25 mouse cellular contexts compared by ENCODE assay signal in the genomic region with DNA sequence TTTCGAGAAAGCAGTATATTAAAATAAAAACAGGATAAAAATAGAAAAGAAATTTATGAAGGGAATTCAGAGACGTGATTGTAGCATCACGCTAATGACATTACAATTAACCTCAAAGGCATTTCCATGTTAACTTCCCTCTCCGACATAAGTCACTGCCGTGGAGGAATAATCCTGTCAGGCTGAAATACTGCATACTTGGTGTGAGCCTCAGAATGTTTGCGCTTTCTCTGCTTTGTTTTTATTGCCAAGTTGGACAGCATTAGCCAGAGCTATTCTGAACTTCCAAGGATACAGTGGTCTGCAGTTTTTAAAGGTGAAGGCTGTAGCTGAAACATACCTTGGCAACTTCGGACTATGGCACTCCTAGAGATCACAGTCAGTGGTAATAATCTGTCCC.
A peak's percentile ranks its signal among the peaks of the same experiment; 100 is the strongest.
DNase-seq lines count a peak whose midpoint lies in the region; ATAC-seq and TF ChIP-seq lines count a peak whose summit lies in the region.
"Had no signal": no experiment of that assay in that cellular context is flagged by ENCODE, and none has a peak within 500 bp of the region (broad histone marks: within the 10 kb centered on the region; RNA-seq: fewer than 3 reads in every experiment).

No protein-coding gene starts in this region.

- no peak overlapping the region for H3K27ac ChIP-seq in kidney, postnatal 0 days
- peak overlapping the region; percentile 70; the same call in 1 of the 2 replicates for H3K27ac ChIP-seq in limb, embryonic 10.5 days
- H3K27ac ChIP-seq: forebrain, embryonic 15.5 days; hindbrain, embryonic 10.5 days; intestine, embryonic 15.5 days; limb, embryonic 15.5 days; liver, embryonic 15.5 days; macrophage; midbrain, embryonic 15.5 days; neural tube, embryonic 13.5 days had no signal

- DNase-seq in heart, adult 11 months: peak; percentile 34
- no peak for DNase-seq in heart, postnatal 4 days
- peak; percentile 89 for DNase-seq in kidney, postnatal 0 days (ENCODE audit: low spot score)
- no peak for DNase-seq in kidney, adult 18-20 months
- no peak for DNase-seq in limb, embryonic 10.5 days (ENCODE audit: low spot score)
- DNase-seq in liver: no peak
- DNase-seq: B cell, adult 2 months; cerebellum, adult 9-10 months; retina, postnatal 1 day; right cerebral cortex, postnatal 25 days; spleen, adult 18-20 months; thymus, postnatal 14 days had no signal

- peaks cover 9% of the 10 kb centered on the region; the same call in 1 of the 2 replicates for H3K4me1 ChIP-seq in kidney, postnatal 0 days (replicated peaks; ENCODE audit: insufficient read depth, low read length)
- H3K4me1 ChIP-seq in limb, embryonic 10.5 days: peaks cover 39% of the 10 kb centered on the region
- H3K4me1 ChIP-seq: forebrain, embryonic 15.5 days; hindbrain, embryonic 10.5 days; intestine, embryonic 15.5 days; liver, embryonic 15.5 days; midbrain, embryonic 15.5 days; neural tube, embryonic 13.5 days had no signal

- H3K36me3 ChIP-seq in kidney, postnatal 0 days (ENCODE audit: insufficient read depth, low read length): no peaks in the 10 kb centered on the region
- H3K36me3 ChIP-seq in limb, embryonic 10.5 days: no peaks in the 10 kb centered on the region
- H3K36me3 ChIP-seq in myocyte (ENCODE audit: control insufficient read depth, insufficient read depth): no peaks in the 10 kb centered on the region
- H3K36me3 ChIP-seq: forebrain, embryonic 15.5 days; G1E; hindbrain, embryonic 10.5 days; intestine, embryonic 15.5 days; limb, embryonic 15.5 days; liver, embryonic 15.5 days; midbrain, embryonic 15.5 days; neural tube, embryonic 13.5 days had no signal

- no peak overlapping the region for H3ac ChIP-seq in myocyte (ENCODE audit: control insufficient read depth, insufficient read length)

- no peak for TF ChIP-seq POLR2A in myocyte (IDR thresholded peaks at IDR 0.05; ENCODE audit: insufficient read length, low read depth)

- no peak for ATAC-seq in kidney, postnatal 0 days (replicated peaks; ENCODE audit: low FRiP score, low read depth)
- ATAC-seq: forebrain, embryonic 15.5 days; hindbrain, embryonic 16.5 days; intestine, embryonic 15.5 days; midbrain, embryonic 15.5 days; Patski had no signal

- H3K27me3 ChIP-seq in kidney, postnatal 0 days (ENCODE audit: insufficient read depth, low read length): no peaks in the 10 kb centered on the region
- no peaks in the 10 kb centered on the region for H3K27me3 ChIP-seq in limb, embryonic 10.5 days (ENCODE audit: low read depth, poor library complexity, severe bottlenecking)
- no peaks in the 10 kb centered on the region for H3K27me3 ChIP-seq in myocyte (ENCODE audit: control insufficient read depth, insufficient read depth, insufficient read length)
- H3K27me3 ChIP-seq: CH12.LX; forebrain, embryonic 15.5 days; intestine, embryonic 15.5 days; limb, embryonic 15.5 days; liver, embryonic 15.5 days; midbrain, embryonic 15.5 days; neural tube, embryonic 13.5 days had no signal

- TF ChIP-seq CTCF in kidney, postnatal 0 days (IDR thresholded peaks at IDR 0.05; ENCODE audit: low read depth): no peak

- WGBS in kidney, postnatal 0 days: 26% methylated on average over 7 of the region's 7 CpGs
- 57% methylated on average over 7 of the region's 7 CpGs for WGBS in limb, embryonic 10.5 days

- no peaks in the 10 kb centered on the region for H3K79me2 ChIP-seq in myocyte (ENCODE audit: control insufficient read depth, insufficient read depth)

- H3K9me3 ChIP-seq in kidney, postnatal 0 days (replicated peaks; ENCODE audit: low read length): no peaks in the 10 kb centered on the region
- H3K9me3 ChIP-seq in limb, embryonic 10.5 days (replicated peaks): no peaks in the 10 kb centered on the region
- H3K9me3 ChIP-seq: forebrain, embryonic 15.5 days; G1E; hindbrain, embryonic 10.5 days; intestine, embryonic 15.5 days; limb, embryonic 15.5 days; liver, embryonic 15.5 days; midbrain, embryonic 15.5 days; neural tube, embryonic 13.5 days had no signal

- peak overlapping the region; percentile 10; the same call in 1 of the 2 replicates for H3K4me2 ChIP-seq in kidney, postnatal 0 days (ENCODE audit: low read length)
- H3K4me2 ChIP-seq in myocyte (ENCODE audit: low read depth): peak overlapping the region; percentile 40
- H3K4me2 ChIP-seq: forebrain, embryonic 15.5 days; intestine, embryonic 15.5 days; limb, embryonic 15.5 days; liver, embryonic 15.5 days; midbrain, embryonic 15.5 days; neural tube, embryonic 13.5 days had no signal

- H3K9ac ChIP-seq in kidney, postnatal 0 days (ENCODE audit: low read depth, low read length): no peak overlapping the region
- H3K9ac ChIP-seq: forebrain, embryonic 15.5 days; intestine, embryonic 15.5 days; limb, embryonic 15.5 days; liver, embryonic 15.5 days; midbrain, embryonic 15.5 days; neural tube, embryonic 13.5 days had no signal

- no peak overlapping the region for H3K4me3 ChIP-seq in kidney, postnatal 0 days (replicated peaks; ENCODE audit: low read depth, low read length)
- no peak overlapping the region for H3K4me3 ChIP-seq in limb, embryonic 10.5 days
- no peak overlapping the region for H3K4me3 ChIP-seq in myocyte
- H3K4me3 ChIP-seq: forebrain, embryonic 15.5 days; hindbrain, embryonic 10.5 days; intestine, embryonic 15.5 days; limb, embryonic 15.5 days; liver, embryonic 15.5 days; midbrain, embryonic 15.5 days; neural tube, embryonic 13.5 days had no signal

TF ChIP-seq in myocyte, 11 proteins besides CTCF, POLR2A, EP300 and RAD21:
- TF ChIP-seq E2F4 (IDR thresholded peaks at IDR 0.05; ENCODE audit: insufficient read depth) (no peak), USF1 (IDR thresholded peaks at IDR 0.05; ENCODE audit: low read depth) (no peak), TCF3 (IDR thresholded peaks at IDR 0.05; ENCODE audit: insufficient read length, low read depth) (no peak), MYOD1 (IDR thresholded peaks at IDR 0.05; ENCODE audit: control insufficient read depth in 1 of 3, insufficient read length in 2 of 3, low read depth in 2 of 3) (no peak), MYOG (IDR thresholded peaks at IDR 0.05; ENCODE audit: control insufficient read depth in 1 of 3, insufficient read depth in 1 of 3, insufficient read length in 2 of 3, low read depth in 2 of 3) (no peak), POLR2AphosphoS2 (IDR thresholded peaks at IDR 0.05; ENCODE audit: insufficient read length, low read depth) (no peak), SRF (IDR thresholded peaks at IDR 0.05; ENCODE audit: control insufficient read depth, insufficient read length, low read depth) (no peak), MAX (IDR thresholded peaks at IDR 0.05; ENCODE audit: low read depth) (no peak), REST (IDR thresholded peaks at IDR 0.05; ENCODE audit: insufficient read depth, insufficient read length) (no peak), TCF12 (IDR thresholded peaks at IDR 0.05; ENCODE audit: insufficient read depth, poor library complexity, severe bottlenecking) (no peak), CEBPB (IDR thresholded peaks at IDR 0.05; ENCODE audit: insufficient read depth, poor library complexity, severe bottlenecking) (no peak)

Comparison
In these comparisons a context has a peak if more than half of its experiments do, and no peak if none do; other contexts are left out.
1. DNase-seq: peak in heart, adult 11 months (single experiment) and kidney, postnatal 0 days (single experiment); none in heart, postnatal 4 days (single experiment), kidney, adult 18-20 months (single experiment), limb, embryonic 10.5 days (single experiment) and liver (single experiment).